Mouse (Mus musculus): ENCODE measurements at regions not wholly inside any gene's neighbourhood (a gene's known extent, or its start where the extent isn't known, plus 50 kb on each side); places are given as distances from the start of the nearest gene placed in this dataset.

GRCm38 (mm10) chrX:18875734-18876133 lies 414.5 kb upstream of the 4930578C19Rik start:
- TF ChIP-seq CTCF (IDR thresholded peaks at IDR 0.05; ENCODE audit: control insufficient read depth, insufficient read depth, low read length) = no peak
- no peak for TF ChIP-seq POLR2A (IDR thresholded peaks at IDR 0.05; ENCODE audit: borderline replicate concordance, control insufficient read depth, low read depth, low read length)
